Mouse (Mus musculus) kidney, embryonic 16.5 days (tissue): ENCODE measurements around the gene Tgm7. TPM values are rescaled to one million over a fixed set of nuclear protein-coding genes. Genes with fewer than 3 reads are reported as not detected.

ENCODE experiments used
- ATAC-seq: fragments of 200-750 bp; cut with Nextera tagmentation; 2 replicates; pipeline ENCODE4 v1.8.0; 2017; ENCODE audit warnings: moderate TSS enrichment; ENCODE audit not compliant: low FRiP score, low TSS enrichment
- H3K27ac ChIP-seq: fragments of 300-500 bp; sonication (generic); 2 replicates; pipeline ENCODE4 v1.5.1; 2014; ENCODE audit warnings: low read length
- H3K27me3 ChIP-seq: fragments of 300-500 bp; sonication (generic); 2 replicates; pipeline ENCODE4 v1.6.1; 2014; ENCODE audit warnings: low read length, control low read depth, mixed read lengths; ENCODE audit not compliant: insufficient read depth
- H3K36me3 ChIP-seq: fragments of 300-500 bp; sonication (generic); 2 replicates; pipeline ENCODE4 v1.6.1; 2014; ENCODE audit warnings: low read length, control low read depth, mixed read lengths; ENCODE audit not compliant: insufficient read depth
- H3K4me1 ChIP-seq: fragments of 300-500 bp; sonication (generic); 2 replicates; pipeline ENCODE4 v1.6.1; 2014; ENCODE audit warnings: low read length, control low read depth, mixed read lengths; ENCODE audit not compliant: insufficient read depth
- H3K4me2 ChIP-seq: fragments of 300-500 bp; sonication (generic); replicated peaks from 2 replicates; pipeline ENCODE4 v1.6.1; 2014; ENCODE audit warnings: low read depth, low read length
- H3K4me3 ChIP-seq: fragments of 300-500 bp; sonication (generic); 2 replicates; pipeline ENCODE4 v1.5.1; 2014; ENCODE audit warnings: mild to moderate bottlenecking, low read length
- H3K9ac ChIP-seq: fragments of 300-500 bp; sonication (generic); replicated peaks from 2 replicates; pipeline ENCODE4 v1.6.1; 2014; ENCODE audit warnings: low read length
- H3K9me3 ChIP-seq: fragments of 300-500 bp; sonication (generic); 2 replicates; pipeline ENCODE4 v1.6.1; 2016; ENCODE audit warnings: low read length, control low read depth
- WGBS: fragments of 180-500 bp; shearing (Covaris S2); extraction: QIAGEN DNeasy Blood & Tissue Kit; methylation state at CpG from one replicate; pipeline ENCODE4 v1.1.7; 2014; 5-methylcytosine and 5-hydroxymethylcytosine counted together
- polyA plus RNA-seq: library from polyadenylated mRNA; unstranded; fragments of >200 nt; fragmentation: Nextera tagmentation; extraction: Ambion mirVana; gene quantifications from 2 replicates; pipeline ENCODE4 v1.2.1, GENCODE M21; 2015

The Tgm7 gene
- polyA plus RNA-seq, 1 experiment from 2014 or later, result 0.30 TPM

DNA sequence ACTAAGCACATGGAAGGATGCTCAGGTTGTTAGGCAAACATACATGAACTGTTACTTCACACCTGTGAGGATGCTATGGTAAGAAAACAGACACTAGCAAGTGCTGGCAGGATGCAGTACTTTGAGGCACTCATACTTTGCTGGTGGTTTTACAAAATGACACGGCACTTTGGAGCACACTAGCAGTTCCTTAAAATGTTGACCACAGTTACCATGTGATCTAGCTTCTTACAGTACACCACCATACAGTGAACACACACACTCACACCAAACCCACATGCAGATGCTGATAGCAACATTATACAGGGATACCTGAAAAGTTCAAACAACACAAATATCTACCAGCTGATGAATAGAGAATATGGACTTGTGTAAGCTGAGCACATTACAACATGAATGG lies 27.0 kb downstream of the Tgm7 start:
- H3K4me1 ChIP-seq, result peaks cover 11% of the 10 kb centered on the region; the same call in 1 of the 2 replicates
- no peaks in the 10 kb centered on the region for H3K27me3 ChIP-seq
- no peak overlapping the region for H3K9ac ChIP-seq
- 82% methylated on average over 1 of the region's 1 CpGs for WGBS
- H3K9me3 ChIP-seq, result no peaks in the 10 kb centered on the region
- no peak for ATAC-seq
- H3K4me2 ChIP-seq, result no peak overlapping the region
- H3K36me3 ChIP-seq, result no peaks in the 10 kb centered on the region
- H3K4me3 ChIP-seq, result no peak overlapping the region
- H3K27ac ChIP-seq, result no peak overlapping the region

DNA sequence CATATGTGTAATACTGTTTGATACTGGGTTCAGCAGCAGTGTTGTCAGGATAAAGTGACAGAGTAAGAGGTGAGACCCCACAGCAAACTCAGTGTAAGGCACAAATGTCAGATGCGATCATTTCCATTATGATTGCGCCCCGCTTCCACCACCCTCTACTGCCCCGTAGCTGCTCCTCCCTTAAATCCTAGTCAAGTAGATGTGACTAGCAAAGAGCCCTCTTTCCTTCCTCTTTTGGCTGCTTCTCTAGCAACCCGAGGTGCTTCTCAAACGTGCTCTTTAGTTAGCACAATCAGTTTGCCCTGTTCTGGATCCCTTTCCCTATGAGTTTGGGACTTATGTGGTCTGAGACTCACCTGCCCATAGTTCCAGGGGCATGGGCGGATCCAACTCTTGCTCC lies 34.8 kb downstream of the Tgm7 start:
- no peak for ATAC-seq
- WGBS, result 83% methylated on average over 7 of the region's 7 CpGs
- no peak overlapping the region for H3K4me2 ChIP-seq
- H3K27me3 ChIP-seq, result no peaks in the 10 kb centered on the region
- no peak overlapping the region for H3K9ac ChIP-seq
- H3K4me3 ChIP-seq, result no peak overlapping the region
- no peak overlapping the region for H3K27ac ChIP-seq
- no peaks in the 10 kb centered on the region for H3K4me1 ChIP-seq
- H3K36me3 ChIP-seq, result no peaks in the 10 kb centered on the region
- H3K9me3 ChIP-seq, result no peaks in the 10 kb centered on the region; the same call in 1 of the 2 replicates

- H3K4me2 ChIP-seq, result no peak overlapping the region
- no peaks in the 10 kb centered on the region; the same call in 1 of the 2 replicates for H3K9me3 ChIP-seq
- 83% methylated on average over 6 of the region's 6 CpGs for WGBS
- H3K9ac ChIP-seq, result no peak overlapping the region
- H3K36me3 ChIP-seq, result no peaks in the 10 kb centered on the region
- no peak overlapping the region for H3K4me3 ChIP-seq
- no peak for ATAC-seq
- no peaks in the 10 kb centered on the region for H3K4me1 ChIP-seq
- H3K27me3 ChIP-seq, result no peaks in the 10 kb centered on the region
- no peak overlapping the region for H3K27ac ChIP-seq
These were observed 37.7 kb downstream of the Tgm7 start for GRCm38 (mm10) chr2:121071871-121072270.

GRCm38 (mm10) chr2:121069506-121069905 lies 40.1 kb downstream of the Tgm7 start:
- WGBS, result 72% methylated on average over 6 of the region's 6 CpGs
- H3K36me3 ChIP-seq, result no peaks in the 10 kb centered on the region
- H3K4me2 ChIP-seq, result no peak overlapping the region
- H3K4me3 ChIP-seq, result no peak overlapping the region
- no peak overlapping the region for H3K9ac ChIP-seq
- H3K4me1 ChIP-seq, result no peaks in the 10 kb centered on the region
- H3K27me3 ChIP-seq, result no peaks in the 10 kb centered on the region
- no peaks in the 10 kb centered on the region for H3K9me3 ChIP-seq
- ATAC-seq, result no peak
- H3K27ac ChIP-seq, result no peak overlapping the region

DNA sequence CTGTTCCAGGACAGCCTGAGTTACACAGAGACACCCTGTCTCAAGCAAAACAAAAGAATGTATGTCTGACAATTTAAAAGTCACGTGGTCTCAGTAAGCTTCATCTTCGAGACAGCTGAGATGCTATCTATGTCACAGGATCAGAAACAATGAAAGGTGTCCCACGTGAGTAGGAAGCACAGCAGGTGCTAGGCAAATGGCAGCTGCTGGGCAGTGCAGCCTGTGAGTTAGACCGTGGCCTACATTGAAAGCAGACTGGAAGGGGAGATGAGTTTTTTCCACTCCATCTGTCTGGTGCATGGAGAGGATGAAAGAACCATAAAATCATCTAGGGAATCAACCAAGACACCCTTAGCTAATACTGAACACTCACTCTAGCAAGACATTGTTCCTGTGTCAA lies 42.5 kb downstream of the Tgm7 start:
- no peak for ATAC-seq
- Histone ChIP-seq H3K9ac (no peak overlapping the region), H3K27ac (no peak overlapping the region), H3K36me3 (no peaks in the 10 kb centered on the region), H3K27me3 (no peaks in the 10 kb centered on the region), H3K4me1 (no peaks in the 10 kb centered on the region), H3K9me3 (no peaks in the 10 kb centered on the region), H3K4me2 (no peak overlapping the region), H3K4me3 (no peak overlapping the region)
- 73% methylated on average over 4 of the region's 4 CpGs for WGBS

- no peak overlapping the region for H3K27ac ChIP-seq
- H3K36me3 ChIP-seq, result no peaks in the 10 kb centered on the region
- H3K9ac ChIP-seq, result no peak overlapping the region
- no peak overlapping the region for H3K4me3 ChIP-seq
- H3K9me3 ChIP-seq, result no peaks in the 10 kb centered on the region
- 41% methylated on average over 2 of the region's 2 CpGs for WGBS
- H3K4me1 ChIP-seq, result no peaks in the 10 kb centered on the region
- peak; percentile 65 for ATAC-seq
- no peaks in the 10 kb centered on the region for H3K27me3 ChIP-seq
- H3K4me2 ChIP-seq, result no peak overlapping the region
These were observed 48.3 kb downstream of the Tgm7 start for GRCm38 (mm10) chr2:121061315-121061714.

GRCm38 (mm10) chr2:121057997-121058396 lies 51.6 kb downstream of the Tgm7 start:
- no peak for ATAC-seq
- H3K27me3 ChIP-seq, result no peaks in the 10 kb centered on the region

DNA sequence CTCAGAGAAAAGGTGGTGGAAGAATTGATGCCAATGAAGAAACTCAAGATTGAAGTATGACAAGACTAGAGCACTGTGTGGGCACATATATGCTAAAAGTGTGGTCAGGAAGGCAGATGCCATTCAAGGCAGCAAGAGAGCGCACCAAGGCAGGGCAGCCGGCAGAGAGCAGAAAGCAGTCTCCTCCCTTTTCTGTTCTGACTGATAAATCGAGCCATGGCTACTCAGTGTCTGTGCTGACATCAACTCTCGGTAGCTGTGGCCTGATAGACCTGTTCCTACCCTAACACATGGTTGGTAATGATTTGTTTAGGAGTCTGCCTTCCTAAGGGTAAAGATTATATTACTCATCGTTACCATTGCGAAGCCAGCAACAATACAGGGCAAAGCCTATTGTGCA lies 53.7 kb downstream of the Tgm7 start:
- no peak for ATAC-seq
- Histone ChIP-seq H3K4me3 (no peak overlapping the region), H3K9ac (no peak overlapping the region), H3K36me3 (no peaks in the 10 kb centered on the region), H3K4me2 (no peak overlapping the region), H3K27me3 (no peaks in the 10 kb centered on the region), H3K9me3 (no peaks in the 10 kb centered on the region), H3K27ac (no peak overlapping the region), H3K4me1 (no peaks in the 10 kb centered on the region)
- 87% methylated on average over 6 of the region's 6 CpGs for WGBS

More at GRCm38 (mm10) chr2:121057997-121058396, 51.6 kb downstream of the Tgm7 start:
- H3K27ac ChIP-seq, result no peak overlapping the region
- no peaks in the 10 kb centered on the region for H3K36me3 ChIP-seq
- no peak overlapping the region for H3K9ac ChIP-seq
- WGBS, result 68% methylated on average over 6 of the region's 6 CpGs
- no peak overlapping the region for H3K4me2 ChIP-seq
- no peaks in the 10 kb centered on the region for H3K9me3 ChIP-seq
- no peak overlapping the region for H3K4me3 ChIP-seq
- H3K4me1 ChIP-seq, result no peaks in the 10 kb centered on the region

GRCm38 (mm10) chr2:121054060-121054459 lies 55.5 kb downstream of the Tgm7 start:
- Histone ChIP-seq H3K4me2 (no peak overlapping the region), H3K27me3 (no peaks in the 10 kb centered on the region), H3K36me3 (no peaks in the 10 kb centered on the region), H3K27ac (no peak overlapping the region), H3K4me1 (no peaks in the 10 kb centered on the region), H3K9me3 (no peaks in the 10 kb centered on the region), H3K9ac (no peak overlapping the region), H3K4me3 (no peak overlapping the region)
- ATAC-seq, result no peak
- WGBS, result 63% methylated on average over 2 of the region's 2 CpGs

GRCm38 (mm10) chr2:121052176-121052575 lies 57.4 kb downstream of the Tgm7 start:
- no peaks in the 10 kb centered on the region for H3K9me3 ChIP-seq
- 91% methylated on average over 5 of the region's 5 CpGs for WGBS
- no peak overlapping the region for H3K4me3 ChIP-seq
- no peak overlapping the region for H3K9ac ChIP-seq
- H3K4me2 ChIP-seq, result no peak overlapping the region
- no peaks in the 10 kb centered on the region for H3K4me1 ChIP-seq
- H3K27me3 ChIP-seq, result no peaks in the 10 kb centered on the region
- H3K36me3 ChIP-seq, result no peaks in the 10 kb centered on the region
- ATAC-seq, result no peak
- H3K27ac ChIP-seq, result no peak overlapping the region
